Mouse (Mus musculus) WW6 (cell line): ENCODE measurements at regions not wholly inside any gene's neighbourhood (a gene's known extent, or its start where the extent isn't known, plus 50 kb on each side); places are given as distances from the start of the nearest gene placed in this dataset.
"Not testable (repeated sequence)": the region's sequence is repeated elsewhere in the genome, so short reads cannot be mapped to it uniquely, and the experiment has no call there.

Source experiments
- DNase-seq: peaks from one replicate; pipeline ENCODE4 v3.0.0-alpha.2; 2013; ENCODE audit warnings: low read depth, low spot score

- no peak for DNase-seq
Observed at GRCm38 (mm10) chr3:111402135-111402534, 1151.3 kb upstream of the Prmt6 start.

- no peak for DNase-seq
Observed at GRCm38 (mm10) chr3:111393127-111393526, 1142.3 kb upstream of the Prmt6 start.

DNA sequence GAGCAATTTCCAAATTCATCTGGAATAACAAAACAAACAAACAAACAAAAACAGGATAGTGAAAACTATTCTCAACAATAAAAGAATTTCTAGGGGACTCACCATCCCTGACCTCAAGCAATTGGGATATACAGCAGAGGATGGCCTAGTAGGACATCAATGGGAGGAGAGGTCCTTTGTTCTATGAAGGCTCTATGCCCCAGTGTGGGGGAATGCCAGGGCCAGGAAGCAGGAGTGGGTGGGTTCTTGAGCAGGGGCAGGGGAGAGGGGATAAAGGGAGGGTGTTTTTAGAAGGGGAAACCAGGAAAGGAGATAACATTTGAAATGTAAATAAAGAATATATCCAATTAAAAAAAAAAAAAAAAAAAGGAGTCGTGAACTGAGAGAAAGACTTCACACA lies 1141.9 kb upstream of the Prmt6 start:
- not testable (repeated sequence) for DNase-seq

DNA sequence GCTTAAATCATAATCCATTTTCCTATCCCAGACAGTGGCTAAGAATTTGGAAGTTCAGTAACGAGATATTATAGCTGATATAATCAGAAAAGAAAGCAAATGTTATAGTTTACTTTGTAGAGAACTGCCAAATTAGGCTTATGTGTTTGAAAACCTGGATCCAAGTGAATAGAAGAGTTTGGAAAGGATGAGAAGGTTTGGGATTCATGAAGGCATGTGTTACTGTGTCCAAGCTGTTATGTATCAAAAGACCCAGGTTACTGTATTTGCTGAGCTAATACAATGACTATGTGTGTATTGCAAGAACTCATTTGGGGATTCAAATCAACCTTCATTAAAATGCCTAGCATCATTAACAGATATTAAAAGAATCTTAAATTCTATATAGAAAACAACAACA lies 1135.9 kb upstream of the Prmt6 start:
- DNase-seq = no peak

DNA sequence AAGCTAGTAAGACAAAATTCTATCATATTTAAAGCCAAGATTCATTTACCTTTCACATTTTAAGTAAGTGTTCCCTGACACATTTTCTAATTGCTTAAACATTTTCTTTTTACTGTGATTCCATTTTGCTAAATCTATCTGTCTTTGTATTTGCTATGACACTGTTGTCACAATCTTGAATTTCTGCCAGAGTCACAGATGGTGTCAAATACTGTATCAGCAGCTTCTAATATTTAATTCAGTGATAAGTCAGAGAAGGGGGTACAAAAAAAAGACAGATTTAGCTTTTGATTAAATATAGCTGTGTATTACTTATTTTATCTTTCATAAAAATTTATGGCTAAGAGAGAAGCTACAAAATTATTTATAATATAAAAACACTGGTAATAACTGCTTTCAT lies 1135.5 kb upstream of the Prmt6 start:
- DNase-seq = no peak

- DNase-seq = no peak
Observed at GRCm38 (mm10) chr3:111385627-111386026, 1134.8 kb upstream of the Prmt6 start.

DNA sequence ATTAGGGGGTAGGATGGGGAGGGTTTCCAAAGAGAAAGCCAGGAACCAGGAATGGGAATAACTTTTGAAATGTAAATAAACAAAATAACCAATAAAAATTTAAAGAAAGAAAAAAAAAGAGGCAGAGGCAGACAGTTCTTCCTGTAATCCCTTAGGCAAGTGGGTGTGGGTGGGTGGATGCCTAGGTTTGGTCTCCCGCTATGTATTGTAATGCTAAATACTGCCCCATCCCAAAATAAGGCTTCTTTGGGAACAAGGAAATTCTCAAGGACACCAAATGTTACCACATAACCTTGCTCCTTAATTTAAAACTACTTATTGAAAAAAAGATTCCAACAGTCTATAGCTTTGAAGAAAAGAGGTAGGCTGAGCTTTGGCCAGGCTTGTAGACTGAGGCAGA lies 1120.5 kb upstream of the Prmt6 start:
- DNase-seq = peak; percentile 14

DNA sequence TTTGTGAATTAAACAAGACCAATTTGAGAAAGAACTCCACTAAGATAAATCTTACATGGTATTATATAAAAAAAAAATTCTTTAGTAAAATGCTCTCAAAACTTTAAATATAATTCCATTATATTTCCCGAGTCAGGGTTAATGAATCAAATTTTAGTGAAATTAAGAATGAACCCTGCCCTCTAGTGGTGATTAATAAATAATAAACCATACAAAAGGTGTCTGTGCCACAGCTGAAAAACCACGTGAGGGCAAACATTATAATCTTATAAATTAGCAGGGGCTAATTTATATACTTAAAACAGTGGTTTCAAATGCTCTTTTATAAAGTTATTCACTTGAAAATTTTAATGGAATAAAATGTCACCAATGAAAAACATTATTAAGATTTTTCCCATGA lies 1087.4 kb upstream of the Prmt6 start:
- no peak for DNase-seq

DNA sequence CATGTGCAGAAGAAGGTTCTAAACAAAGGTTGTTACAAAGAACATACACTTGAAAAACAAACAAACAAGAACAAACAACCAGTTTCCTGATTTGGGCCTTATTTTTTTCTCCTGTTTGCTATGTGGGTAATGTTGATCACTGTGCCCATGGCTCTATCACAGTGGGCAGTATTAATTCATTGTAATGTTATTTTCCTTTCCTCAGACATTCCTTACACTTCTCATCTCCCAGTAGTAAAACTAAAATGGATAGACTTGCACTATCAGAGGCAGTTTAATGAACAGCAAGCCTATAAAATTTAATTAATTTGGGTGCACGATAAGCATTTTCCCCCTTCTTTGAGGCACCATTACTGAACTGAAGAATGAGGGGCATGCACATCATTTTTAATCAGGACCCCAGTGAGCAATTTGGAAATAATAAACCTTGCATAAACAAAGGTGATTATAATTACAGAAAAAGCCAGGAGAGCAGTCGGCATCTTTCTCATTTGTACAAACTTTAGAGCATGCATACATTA lies 1040.3 kb upstream of the Prmt6 start:
- no peak for DNase-seq

DNA sequence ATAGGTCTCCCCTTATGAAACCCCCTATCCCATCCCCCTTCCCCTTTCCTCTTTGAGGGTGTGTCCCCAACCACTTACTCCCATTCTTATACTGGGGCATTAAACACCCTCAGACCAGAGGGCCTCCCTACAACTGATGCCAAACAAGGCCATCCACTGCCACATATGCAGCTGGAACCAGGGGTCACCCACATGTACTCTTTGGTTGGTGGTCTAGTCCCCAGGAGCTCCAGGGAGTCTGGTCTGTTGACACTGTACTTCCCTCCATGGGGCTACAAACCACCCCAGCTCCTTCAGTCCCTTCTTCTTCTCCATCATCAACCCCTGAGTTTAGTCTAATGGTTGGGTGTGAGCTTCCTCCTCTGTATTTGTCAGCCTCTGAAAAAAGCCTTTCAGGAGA lies 1030.8 kb upstream of the Prmt6 start:
- no peak for DNase-seq
